Mouse (Mus musculus): Measurements from ENCODE around the gene Pold1.

The Pold1 gene

GRCm38 (mm10) chr7:44486927-44487575 is 61.6 kb downstream of the Pold1 start:
- DNase-seq (ENCODE audit: low spot score in 2 of 2), result no peak

- no peak for DNase-seq (ENCODE audit: low spot score in 2 of 2)
Measured at GRCm38 (mm10) chr7:44485572-44486195, 63.0 kb downstream of the Pold1 start.

GRCm38 (mm10) chr7:44484841-44485571 is 63.6 kb downstream of the Pold1 start:
- peak; percentile 62 to 81 for DNase-seq (ENCODE audit: low spot score in 2 of 2)

GRCm38 (mm10) chr7:44484109-44484508 is 64.5 kb downstream of the Pold1 start:
- DNase-seq (ENCODE audit: low spot score in 2 of 2), result no peak

GRCm38 (mm10) chr7:44482836-44483435 is 65.7 kb downstream of the Pold1 start:
- no peak for DNase-seq (ENCODE audit: low spot score in 2 of 2)

Data from frontal cortex, postnatal 14 days (tissue).